Mouse (Mus musculus) gastrocnemius, postnatal 36 days (tissue): ENCODE results near the gene Psmb7. TPM values are rescaled to one million over a fixed set of nuclear protein-coding genes. Genes with fewer than 3 reads are reported as not detected.

Experiments used
- DNase-seq, 2 experiments: peaks; one replicate each; pipeline ENCODE4 v3.0.0; 2022
- intact Hi-C: fragments of 180-260 bp; cut with DNase I; formaldehyde crosslinking; loops from one replicate; pipeline ENCODE4 v1.15.1; 2025
- total RNA-seq, 2 experiments: library from RNA; stranded (reverse); gene quantifications; 2 replicates each; pipeline ENCODE4 v1.2.3; 2021

Gene Psmb7
- total RNA-seq, 2 experiments from 2014 or later = 282 to 284 TPM

- intact Hi-C loops = no loop called here
- DNase-seq = no peak
Measured at GRCm38 (mm10) chr2:38647201-38647606, 3.3 kb upstream of the Psmb7 start.

- intact Hi-C loops = no loop called here
- DNase-seq = peak; percentile 31 to 32
Measured at GRCm38 (mm10) chr2:38645936-38646335, 2.0 kb upstream of the Psmb7 start.

- intact Hi-C loops = no loop called here
- DNase-seq = no peak
Measured at GRCm38 (mm10) chr2:38641761-38642160, 2.1 kb downstream of the Psmb7 start.

GRCm38 (mm10) chr2:38637716-38638267 is 6.1 kb downstream of the Psmb7 start:
- intact Hi-C loops = no loop called here
- no peak for DNase-seq

GRCm38 (mm10) chr2:38630574-38630973 is 13.3 kb downstream of the Psmb7 start:
- intact Hi-C loops = no loop called here
- DNase-seq = no peak

- DNase-seq = no peak
- intact Hi-C loops = no loop called here
Measured at GRCm38 (mm10) chr2:38629451-38629850, 14.4 kb downstream of the Psmb7 start.

- intact Hi-C loops = no loop called here
Measured at GRCm38 (mm10) chr2:38628801-38629200, 15.1 kb downstream of the Psmb7 start.

GRCm38 (mm10) chr2:38623821-38624590 is 19.9 kb downstream of the Psmb7 start:
- DNase-seq = no peak
- intact Hi-C loops = no loop called here

More at GRCm38 (mm10) chr2:38628801-38629200, 15.1 kb downstream of the Psmb7 start:
- DNase-seq = no peak

- no peak for DNase-seq
- intact Hi-C loops = no loop called here
Measured at GRCm38 (mm10) chr2:38623411-38623810, 20.5 kb downstream of the Psmb7 start.

- DNase-seq = no peak
- intact Hi-C loops = no loop called here
Measured at GRCm38 (mm10) chr2:38621610-38622021, 22.3 kb downstream of the Psmb7 start.

- no peak for DNase-seq
- intact Hi-C loops = no loop called here
Measured at GRCm38 (mm10) chr2:38621076-38621475, 22.8 kb downstream of the Psmb7 start.

- intact Hi-C loops = no loop called here
- no peak for DNase-seq
Measured at GRCm38 (mm10) chr2:38619777-38620176, 24.1 kb downstream of the Psmb7 start.

GRCm38 (mm10) chr2:38616956-38617872 is 26.7 kb downstream of the Psmb7 start:
- intact Hi-C loops = no loop called here
- no peak for DNase-seq

GRCm38 (mm10) chr2:38616072-38616471 is 27.8 kb downstream of the Psmb7 start:
- intact Hi-C loops = no loop called here
- DNase-seq = no peak

- no peak for DNase-seq
- intact Hi-C loops = no loop called here
Measured at GRCm38 (mm10) chr2:38614437-38614836, 29.4 kb downstream of the Psmb7 start.

- intact Hi-C loops = no loop called here
- DNase-seq = no peak
Measured at GRCm38 (mm10) chr2:38613576-38613975, 30.3 kb downstream of the Psmb7 start.

- intact Hi-C loops = no loop called here
Measured at GRCm38 (mm10) chr2:38612596-38612995, 31.3 kb downstream of the Psmb7 start.

GRCm38 (mm10) chr2:38610161-38610560 is 33.7 kb downstream of the Psmb7 start:
- DNase-seq = no peak
- intact Hi-C loops = no loop called here

More at GRCm38 (mm10) chr2:38612596-38612995, 31.3 kb downstream of the Psmb7 start:
- DNase-seq = no peak

- no peak for DNase-seq
- intact Hi-C loops = no loop called here
Measured at GRCm38 (mm10) chr2:38609310-38609709, 34.6 kb downstream of the Psmb7 start.

- intact Hi-C loops = no loop called here
- DNase-seq = no peak
Measured at GRCm38 (mm10) chr2:38608831-38609309, 35.0 kb downstream of the Psmb7 start.

GRCm38 (mm10) chr2:38607716-38608115 is 36.2 kb downstream of the Psmb7 start:
- intact Hi-C loops = no loop called here

More at GRCm38 (mm10) chr2:38607716-38608115, 36.2 kb downstream of the Psmb7 start:
- no peak for DNase-seq
